Mouse (Mus musculus): ENCODE data around the gene Ppl.

Ppl gene

DNA sequence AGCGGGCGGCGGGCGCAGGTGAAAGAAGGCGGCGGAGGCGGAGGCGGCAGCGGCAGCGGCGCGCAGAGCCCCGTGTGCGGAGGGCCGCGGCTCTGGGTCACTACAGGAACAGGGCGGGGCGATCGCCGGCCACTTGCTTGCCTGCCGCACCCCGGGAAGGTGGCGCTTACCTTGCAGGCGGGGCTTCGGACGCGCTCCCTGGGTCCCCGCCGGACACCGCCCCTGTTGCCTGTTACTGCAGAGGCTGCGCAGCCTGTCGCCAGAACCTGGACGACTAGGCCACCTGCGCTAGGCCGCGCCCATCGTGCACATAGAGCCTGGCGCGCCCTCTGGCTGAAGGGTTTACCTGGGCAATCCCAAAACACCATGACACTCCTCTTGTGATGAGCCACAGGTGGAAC is at the start of gene Ppl:
Ppl (minus strand) TSS at position 21 of the 401 bp plus-strand sequence.
- no peak for DNase-seq (ENCODE audit: low read depth)

DNA sequence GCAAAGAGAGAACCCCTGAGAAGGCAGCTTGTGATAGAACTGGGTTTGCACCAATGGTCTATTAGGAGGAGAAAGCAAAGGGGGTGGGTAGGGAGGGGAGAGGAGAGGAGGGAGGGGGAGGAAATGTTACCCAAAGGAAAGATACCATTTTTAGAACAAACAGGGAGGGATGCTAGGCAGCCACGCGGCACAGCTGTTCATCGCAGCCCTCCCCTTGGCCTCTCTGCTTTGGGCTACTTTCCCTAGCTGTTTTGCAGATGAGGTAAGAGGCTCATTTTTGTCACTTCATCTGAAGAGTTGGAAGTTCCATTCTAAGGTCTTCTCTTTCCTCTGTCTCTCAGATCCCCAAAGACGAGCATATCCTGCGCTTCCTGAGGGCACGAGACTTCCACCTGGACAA is 40.4 kb upstream of the Ppl start:
- no peak for DNase-seq (ENCODE audit: low read depth)

DNA sequence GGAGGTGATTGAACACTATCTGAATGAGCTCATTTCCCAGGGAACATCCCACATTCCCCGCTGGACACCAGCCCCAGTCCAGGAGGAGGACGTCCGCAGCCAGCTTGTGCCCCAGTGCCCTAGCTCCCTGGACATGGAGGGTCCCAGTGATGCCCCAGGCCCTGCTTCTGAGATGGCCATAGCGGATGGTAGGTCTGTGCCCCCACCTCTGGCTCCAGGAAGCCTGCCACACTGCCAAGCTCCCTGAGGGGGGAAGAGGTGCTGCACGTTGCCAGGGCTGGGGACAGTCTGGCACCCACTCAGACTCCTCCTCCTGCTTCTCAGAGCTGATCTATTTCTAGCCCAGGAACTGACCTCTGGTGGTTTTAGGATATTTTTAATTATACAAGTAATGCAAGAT is 36.6 kb upstream of the Ppl start:
- no peak for DNase-seq (ENCODE audit: low read depth)

DNA sequence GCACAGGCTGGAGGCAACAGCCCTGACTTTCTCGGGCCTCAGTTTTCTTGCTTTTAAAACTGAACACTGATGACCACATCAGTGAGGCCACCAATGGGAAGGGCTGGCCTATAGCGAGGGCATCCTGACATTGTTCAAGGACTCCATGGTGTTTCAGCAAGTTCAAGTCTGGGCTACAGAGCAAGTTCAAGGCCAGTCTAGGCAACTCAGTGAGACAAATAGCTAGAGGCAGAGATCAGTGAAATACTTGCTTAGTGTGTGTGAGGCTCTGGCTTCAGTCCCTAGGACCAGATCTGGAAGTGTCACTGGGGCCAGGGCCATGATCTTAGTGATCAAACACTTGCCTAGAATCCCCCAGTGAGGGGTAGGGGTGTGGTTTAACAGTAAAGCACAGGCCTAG is 35.8 kb upstream of the Ppl start:
- no peak for DNase-seq (ENCODE audit: low read depth)

DNA sequence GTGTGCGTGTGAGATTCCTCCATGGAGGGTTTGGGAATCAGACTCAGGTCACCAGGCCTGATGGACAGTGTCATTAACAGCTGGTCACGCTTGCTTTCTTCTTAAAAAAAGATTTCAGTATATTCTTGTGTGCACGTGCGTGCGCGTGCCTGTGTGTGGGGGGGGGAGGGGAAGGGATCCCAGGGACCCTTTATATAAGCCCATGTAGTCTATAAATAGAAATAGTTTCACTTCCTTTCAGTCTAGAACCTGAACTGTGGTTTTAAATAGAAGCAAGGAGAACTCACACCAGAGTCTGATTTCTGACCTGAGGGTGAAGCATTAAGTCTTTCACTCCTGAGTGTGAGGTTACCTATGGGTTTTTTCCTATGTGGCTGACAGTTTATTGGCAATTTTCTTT is 32.1 kb upstream of the Ppl start:
- DNase-seq (ENCODE audit: low read depth) = no peak

DNA sequence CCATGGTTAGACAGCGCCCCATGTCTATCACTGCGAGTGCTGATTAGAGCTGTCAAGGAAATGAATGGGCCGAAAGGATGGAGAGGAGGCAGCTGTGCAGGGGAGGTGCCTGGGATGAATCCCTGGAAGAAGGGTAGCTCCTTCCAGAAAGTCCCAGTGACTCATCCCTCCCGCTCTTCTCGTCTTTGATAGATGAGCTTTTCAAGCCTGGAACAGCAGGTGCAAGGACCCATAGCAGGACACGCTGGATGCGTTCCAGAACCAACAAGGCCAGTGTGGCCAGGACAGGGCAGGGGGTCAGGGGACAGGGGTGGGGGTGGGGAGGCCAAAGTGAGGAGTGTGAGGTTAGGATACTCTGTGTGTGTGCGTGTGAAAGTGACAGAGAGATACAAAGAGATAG is 27.0 kb upstream of the Ppl start:
- DNase-seq (ENCODE audit: low read depth) = no peak

DNA sequence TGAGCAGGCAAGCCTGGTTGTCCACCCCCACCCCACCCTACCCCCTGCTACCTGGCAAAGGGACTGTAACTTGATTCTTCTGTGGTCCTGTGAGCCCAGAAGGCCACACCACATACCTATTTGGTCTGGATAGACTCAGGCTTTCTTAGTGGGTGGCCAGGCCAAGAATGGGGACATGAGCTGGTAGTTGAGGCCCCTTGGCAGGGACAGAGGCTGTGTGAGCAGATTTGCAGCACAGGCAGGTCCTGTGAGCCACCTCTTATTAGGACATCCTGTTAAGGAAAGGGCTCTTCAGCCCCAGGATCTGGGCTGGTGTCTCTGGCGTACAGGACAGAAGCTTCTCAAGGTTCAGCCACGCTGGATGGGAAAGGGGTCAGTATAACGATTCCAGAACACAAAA is 24.9 kb upstream of the Ppl start:
- no peak for DNase-seq (ENCODE audit: low read depth)

DNA sequence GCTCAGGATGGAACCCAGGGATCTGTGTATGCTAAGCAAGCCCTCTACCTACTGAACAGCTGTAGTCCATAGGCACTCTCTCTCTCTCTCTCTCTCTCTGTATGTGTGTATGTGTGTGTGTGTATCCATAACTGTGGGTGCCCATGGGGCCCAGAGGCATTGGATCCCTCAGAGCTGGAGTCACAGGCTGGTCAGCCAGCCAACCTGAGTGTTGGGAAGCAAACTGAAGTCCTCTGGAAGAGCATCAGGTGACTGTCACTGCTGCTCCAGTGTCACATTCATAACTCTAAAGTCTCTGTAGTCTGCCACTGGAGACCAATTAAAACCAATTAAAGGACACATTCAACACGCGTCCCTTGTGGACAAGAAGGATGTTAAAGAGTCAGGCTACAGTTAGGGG is 24.3 kb upstream of the Ppl start:
- no peak for DNase-seq (ENCODE audit: low read depth)

DNA sequence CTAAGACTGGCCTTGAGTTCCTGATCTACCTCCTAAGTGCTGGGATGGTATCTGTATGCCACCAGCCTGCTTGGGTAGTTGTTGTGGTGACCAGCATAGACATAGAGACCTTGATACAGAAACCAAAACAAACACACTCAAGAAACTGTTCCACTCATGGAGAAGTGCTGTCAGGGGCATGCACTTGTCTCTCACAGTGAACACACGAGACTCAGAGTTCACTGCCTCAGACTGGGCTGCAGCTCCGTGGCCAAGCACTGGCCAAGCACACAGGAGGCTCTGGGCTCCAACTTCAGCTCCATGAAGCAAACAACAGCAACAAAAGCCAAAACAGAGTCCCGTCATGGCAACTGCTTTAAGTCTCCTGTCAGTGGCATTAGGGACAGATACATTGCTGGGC is 22.8 kb upstream of the Ppl start:
- no peak for DNase-seq (ENCODE audit: low read depth)

DNA sequence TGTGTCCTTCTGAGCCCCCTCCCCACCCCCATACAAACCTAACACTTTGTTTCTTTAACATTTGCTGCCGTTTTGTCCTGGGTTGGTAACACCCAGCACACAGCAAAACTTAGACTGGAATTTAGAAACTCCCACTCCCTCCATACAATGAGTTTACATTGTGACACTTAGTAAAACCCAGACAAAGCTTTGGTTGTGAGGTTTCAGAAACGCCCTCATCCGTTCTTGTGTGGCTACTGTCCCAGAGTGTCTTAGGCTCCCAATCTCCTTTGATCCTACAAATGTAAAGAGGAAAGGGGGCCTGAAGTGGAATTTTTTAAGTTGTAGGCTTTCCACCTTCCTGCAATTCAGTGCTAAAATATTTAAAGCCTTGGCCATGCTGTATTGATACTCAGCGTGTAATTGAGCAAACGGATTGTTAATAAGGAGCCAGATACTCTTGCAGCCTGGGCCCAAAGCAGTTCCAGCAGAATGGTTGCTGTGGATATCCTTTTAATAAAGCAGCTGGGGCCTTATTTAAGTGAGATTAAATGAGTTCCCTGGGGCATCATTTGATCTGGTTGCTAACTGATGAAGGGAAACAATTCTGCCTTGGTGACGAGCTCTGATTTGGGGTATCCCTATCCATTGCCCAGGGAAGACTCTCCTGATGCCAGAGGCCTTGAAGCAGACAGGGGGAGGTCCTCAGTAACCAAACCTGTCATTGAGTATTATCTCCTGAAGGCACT is 21.2 kb upstream of the Ppl start:
- DNase-seq (ENCODE audit: low read depth) = no peak

DNA sequence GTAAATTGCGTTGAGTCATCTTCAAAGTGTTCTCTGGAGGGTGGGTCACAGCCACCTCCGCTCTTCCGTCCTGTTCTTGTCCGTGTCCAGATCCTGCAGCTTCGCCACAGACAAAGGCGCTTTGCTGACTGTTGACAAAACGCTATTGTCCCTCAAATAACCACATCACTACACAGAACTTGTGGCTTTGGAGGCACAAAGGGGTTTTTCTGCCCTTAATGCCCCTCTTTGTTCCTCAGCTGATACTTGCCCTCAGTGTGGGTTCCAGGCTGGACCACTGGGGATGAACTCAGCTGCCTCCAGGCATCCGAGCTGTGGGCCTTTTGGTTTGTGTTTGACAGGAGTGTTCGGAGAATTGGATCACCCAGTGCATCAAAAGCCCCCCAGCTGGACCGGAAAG is 18.3 kb upstream of the Ppl start:
- DNase-seq (ENCODE audit: low read depth) = no peak

DNA sequence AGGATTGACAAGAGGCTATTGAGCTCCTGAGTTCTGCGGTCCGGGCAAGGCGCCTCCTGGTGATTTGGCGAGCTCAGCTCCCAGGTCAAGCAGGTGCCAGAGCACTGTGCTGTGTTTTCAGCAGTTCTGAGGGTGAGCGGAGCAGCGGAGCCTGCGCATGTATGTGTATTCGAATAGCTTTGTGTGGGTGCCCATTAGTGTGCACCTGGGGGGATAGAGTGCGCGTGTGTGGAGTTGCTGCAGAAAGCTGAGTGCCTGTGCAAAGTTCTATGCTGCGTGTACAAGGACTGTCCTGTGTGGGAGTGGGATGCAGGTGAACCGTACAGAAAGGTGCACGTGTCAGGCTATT is 14.8 kb upstream of the Ppl start, which contains the start of gene Sec14l5:
Sec14l5 (plus strand) TSS at position 73 of the 349 bp plus-strand sequence.
- no peak for DNase-seq (ENCODE audit: low read depth)

DNA sequence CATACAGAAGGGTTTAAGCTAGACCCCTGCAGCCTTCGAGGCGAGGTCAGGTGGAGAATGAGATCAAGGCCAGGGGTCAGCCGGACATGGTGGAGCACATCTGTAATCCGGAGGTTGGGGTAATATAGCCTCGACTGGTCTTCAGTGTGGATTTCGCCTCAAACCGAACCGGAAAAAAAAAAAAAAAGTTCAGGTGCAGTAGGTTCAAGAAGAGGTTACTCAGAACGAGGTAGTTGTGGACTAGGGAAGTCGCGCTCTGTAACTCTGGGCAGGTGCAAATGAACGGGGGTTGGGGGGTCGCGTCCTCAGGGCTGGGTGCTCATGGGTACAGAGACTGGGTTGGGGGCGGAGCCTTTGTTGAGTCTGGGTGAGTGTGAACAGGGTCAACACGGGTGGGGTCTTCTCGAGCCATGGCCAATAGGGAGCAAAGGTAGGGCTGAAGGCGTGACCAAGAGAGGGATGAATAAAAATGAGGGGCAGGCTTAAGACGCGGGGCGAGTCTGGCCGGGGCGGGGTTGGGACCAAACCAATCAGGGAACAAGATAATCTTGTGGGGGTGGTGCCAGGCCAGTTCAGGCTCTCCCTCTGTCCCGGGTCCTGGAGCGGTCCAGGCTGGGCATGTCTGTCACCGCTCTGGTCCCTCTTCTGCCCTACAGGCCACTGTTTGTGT is 14.3 kb upstream of the Ppl start:
- DNase-seq (ENCODE audit: low read depth) = peak; percentile 42

DNA sequence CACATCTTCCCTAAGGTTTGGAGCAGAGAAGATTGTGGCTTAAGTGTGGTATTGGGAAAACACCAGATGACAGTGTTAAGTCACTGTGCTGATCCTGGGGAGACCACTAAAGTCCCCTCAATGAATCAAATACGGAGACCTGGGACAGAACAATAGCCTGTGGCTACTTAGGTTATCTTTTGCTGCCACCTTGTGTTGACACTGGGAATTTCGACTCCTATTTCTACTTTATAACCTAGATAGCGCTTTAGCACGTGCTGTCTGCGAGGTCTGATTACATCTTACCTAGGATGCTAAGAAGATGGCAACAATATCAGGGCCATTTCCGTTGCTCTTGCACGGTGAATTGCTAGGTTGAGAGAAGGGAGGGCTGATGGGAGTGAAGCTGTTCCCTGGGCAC is 13.3 kb upstream of the Ppl start:
- DNase-seq (ENCODE audit: low read depth) = peak; percentile 87

DNA sequence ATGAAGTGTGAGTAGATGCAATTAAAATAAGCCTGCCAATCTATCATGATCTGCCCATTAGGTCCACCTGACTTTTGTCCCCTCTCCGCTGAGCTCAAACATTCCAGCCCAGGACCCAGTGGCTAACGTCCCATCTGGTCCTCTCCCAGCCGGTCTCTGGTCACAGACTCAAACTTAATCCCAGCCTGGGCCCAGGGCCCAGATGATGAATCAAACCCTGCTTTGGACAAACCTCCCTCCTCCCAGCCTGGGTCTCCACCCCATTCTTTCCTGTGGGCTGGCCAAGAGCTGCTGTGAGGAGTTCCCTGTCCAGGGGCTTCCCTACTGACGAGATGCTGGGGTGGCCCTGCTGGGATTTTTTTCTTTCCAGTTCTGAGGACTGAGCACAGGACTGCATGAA is 7.5 kb upstream of the Ppl start:
- DNase-seq (ENCODE audit: low read depth) = no peak

DNA sequence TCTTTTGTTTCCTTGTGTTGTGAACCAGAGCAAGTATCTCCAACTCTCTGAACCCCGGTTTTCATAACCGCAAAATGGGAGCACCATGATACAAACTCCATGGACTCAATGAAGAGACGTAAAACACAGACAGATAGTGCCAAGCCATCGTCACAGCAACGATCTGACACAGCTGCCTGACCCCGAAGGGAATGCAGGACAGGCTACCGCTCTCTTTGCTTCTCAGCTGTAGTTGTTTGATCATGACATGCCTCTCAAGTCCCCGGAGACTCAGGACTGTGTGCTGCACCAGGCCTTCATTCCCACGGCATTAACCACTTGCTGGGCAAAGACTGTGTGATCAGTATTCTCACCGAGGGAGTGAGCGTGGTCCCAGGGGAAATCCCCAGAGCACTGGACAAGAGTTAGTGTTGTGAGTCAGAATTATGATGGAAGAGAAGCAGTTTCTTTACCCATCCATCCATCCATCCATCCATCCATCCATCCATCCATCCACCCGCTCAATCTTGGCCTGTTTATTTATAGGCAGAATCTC is 4.9 kb upstream of the Ppl start:
- DNase-seq (ENCODE audit: low read depth) = no peak

DNA sequence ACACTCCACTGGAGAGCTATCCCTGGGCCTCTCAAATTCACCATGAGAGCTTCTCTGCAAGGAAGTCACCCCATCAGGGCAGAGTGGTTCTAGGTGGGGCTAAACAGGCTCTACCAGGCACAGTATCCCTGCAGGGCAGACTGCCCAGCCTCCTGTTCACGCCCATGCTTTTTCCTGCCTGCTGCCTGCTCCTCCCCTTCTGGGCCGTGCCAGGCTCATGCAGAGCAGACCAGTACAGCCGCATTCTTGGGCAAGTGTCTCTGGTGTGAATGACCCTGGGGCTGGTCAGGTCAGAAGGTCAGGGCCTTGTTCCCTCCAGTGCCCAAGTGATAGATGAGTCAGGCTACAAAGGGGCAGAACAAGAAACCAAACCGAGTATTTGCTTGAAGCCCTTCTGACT is 4.3 kb upstream of the Ppl start:
- DNase-seq (ENCODE audit: low read depth) = peak; percentile 81

DNA sequence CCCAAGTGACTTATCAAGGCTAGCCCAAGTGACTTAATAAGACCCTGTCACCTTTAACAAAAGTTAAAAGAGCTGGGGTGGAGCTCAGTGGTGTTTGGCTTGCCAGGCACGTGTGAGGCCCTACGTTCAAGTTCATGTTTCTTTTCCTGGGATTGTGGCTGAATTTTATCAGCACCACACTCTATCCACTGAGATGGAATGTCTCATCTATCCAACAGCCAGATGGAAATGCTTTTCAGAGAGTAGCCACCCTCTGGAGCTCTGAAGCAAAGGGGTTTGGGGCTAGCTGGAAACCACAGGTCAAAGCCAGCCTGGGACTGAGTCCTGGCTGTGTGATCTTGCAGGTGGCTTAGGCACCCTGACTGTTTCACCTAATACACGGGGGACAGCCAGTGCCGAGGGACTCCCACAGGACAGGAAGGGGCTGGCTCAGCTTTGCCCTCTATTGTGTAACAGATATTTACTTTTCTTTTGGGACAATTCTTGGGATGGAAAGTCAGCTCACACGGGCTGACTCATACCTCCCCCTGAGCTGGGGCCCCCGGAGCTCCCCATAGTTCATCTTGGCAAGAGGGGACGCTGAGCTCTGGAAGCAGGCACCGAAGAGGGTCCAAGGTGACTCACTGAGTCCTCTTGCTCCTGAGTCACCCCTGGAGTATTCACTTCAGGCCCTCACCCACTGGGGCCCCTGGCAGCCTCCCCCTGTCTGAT is 3.5 kb upstream of the Ppl start:
- peak; percentile 25 for DNase-seq (ENCODE audit: low read depth)

DNA sequence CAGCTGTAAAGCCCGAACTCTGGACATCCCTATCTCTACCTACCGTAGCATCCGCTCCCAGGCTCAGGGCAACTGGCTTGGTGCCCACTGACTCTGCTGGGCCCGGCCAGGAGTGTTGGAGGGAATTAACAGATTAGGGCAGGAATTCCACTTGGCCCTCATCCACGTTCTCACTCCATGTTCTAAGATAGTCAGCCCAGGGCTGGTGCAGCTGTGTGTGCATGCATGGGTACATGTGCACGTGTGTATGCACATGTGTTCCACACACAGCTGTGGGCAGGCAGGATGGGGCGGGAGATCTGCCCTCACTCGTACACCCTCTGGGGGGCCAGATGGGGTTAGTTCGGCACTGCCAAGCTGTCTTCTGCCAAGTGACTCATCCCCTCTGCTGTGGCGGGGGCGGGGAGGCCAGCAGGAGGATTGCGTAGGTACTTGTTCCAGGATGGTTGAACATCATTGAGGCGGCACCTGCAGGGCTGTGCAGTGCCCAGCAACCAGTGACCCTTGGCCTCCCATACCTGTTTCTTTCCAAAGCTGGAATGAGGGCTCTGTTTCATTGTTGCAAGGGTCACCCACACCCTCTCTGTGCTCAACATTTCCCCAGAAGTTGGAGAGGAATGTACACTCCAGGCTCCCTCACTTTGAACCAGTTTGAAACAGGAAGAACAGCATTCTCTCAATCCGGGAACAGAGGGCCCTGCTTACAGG is 2.6 kb upstream of the Ppl start:
- peak; percentile 69 for DNase-seq (ENCODE audit: low read depth)

DNA sequence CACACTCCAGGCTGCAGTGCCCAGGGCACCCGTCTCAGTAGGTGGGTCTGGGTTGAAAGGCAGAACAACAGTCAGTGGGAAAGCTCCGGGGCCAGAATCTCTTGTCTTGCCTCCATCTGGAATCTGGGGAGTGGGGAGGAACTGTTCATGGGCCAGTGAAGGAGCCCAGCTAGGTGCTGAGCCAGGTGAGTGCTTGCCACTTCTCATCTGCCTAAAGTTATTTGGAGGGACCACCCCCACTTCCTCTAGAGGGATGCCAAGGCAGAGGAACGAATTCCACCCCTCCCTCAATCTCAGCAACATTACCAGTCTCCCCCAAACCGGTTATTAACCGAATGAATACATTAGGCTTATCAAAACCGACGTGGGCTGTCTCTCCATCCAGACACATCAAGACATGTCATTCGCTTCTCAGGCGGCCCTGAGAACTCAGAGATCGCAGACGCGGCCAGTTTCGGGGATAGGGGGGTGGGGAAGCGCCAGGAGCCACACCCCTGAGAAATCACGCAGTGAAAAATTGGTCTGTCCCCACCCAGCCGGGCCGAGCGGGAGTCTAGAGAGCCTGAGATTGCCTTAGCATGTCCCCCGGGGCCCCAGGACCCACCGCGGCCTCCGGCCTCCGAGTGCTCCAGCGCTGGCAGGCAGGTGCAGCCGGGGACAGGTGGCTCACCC is 834 bp downstream of the Ppl start:
- DNase-seq (ENCODE audit: low read depth) = no peak

DNA sequence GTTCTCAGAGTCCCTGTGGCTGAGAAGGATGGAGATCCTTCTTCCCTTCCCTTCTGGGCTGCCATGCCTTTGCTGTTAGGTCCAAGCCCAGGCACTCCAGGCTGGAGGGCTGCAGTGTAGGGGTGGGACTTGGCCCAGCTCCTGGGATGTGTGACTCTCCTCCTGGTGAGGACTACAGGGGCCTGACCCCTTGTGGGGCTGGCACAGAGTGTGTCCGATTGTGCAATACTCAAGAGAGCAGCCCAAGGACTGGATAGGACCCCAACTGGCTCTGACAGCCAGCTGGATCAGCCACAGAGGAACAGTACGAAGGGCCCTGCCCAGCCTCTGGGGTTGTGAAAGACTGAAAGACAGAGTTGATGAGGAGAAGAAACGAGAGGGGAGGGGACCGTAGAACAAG is 1.5 kb downstream of the Ppl start:
- DNase-seq (ENCODE audit: low read depth) = no peak

DNA sequence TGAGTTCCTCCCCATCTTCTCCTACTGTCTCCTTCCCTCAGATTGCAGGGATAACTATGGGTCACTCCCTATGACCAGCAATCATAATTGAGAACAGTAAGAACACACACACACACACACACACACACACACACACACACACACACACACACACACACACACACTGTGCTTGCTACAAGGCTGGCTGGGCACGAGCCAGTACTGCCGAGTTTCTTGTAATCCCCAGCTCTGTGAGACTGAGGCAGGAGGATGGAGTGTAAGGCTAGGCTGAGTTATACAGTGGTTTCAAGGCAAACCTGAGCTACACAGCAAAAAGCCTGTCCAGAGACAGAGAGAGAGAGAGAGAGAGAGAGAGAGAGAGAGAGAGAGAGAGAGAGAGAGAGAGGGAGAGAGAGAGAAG is 2.0 kb downstream of the Ppl start:
- DNase-seq (ENCODE audit: low read depth) = no peak
